Mouse (Mus musculus) small intestine, adult 2 months (tissue): ENCODE data around the gene Nt5dc3.

Experiments used
- CTCF ChIP-seq: fragments of 200-500 bp; IDR thresholded peaks from 2 replicates; pipeline ENCODE4 v1.5.1; 2012; ENCODE audit warnings: low read depth, mild to moderate bottlenecking, control low read depth, inconsistent platforms, low read length, moderate library complexity, mixed read lengths; ENCODE audit not compliant: insufficient replicate concordance, insufficient read length; ENCODE audit errors: extremely low read depth
- POLR2A ChIP-seq: fragments of 200-500 bp; IDR thresholded peaks from 2 replicates; pipeline ENCODE4 v1.6.1; 2012; ENCODE audit warnings: low read depth, mild to moderate bottlenecking, control low read depth, inconsistent platforms, low read length, moderate library complexity

DNA sequence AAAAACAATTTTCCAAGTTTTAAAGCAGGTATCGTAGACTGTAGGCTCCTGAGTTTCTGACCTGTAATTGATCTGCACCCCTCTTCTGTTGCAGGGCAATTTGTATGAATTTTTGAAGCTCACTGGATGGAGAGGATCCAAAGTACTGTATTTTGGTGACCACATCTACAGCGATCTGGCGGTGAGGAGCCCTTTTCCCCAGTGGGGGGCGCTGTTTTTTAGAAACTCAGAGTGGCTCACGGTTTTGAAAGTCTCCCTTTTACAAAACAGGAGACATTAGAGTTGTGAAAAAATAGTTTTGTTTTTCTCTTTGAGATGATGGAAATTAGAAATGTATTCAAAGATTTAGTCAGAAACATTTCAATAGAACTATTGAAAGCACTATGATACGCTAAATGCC is 45.3 kb downstream of the Nt5dc3 start:
- no peak for TF ChIP-seq CTCF
- TF ChIP-seq POLR2A: no peak
